Mouse (Mus musculus): ENCODE data around the gene Ovol3. TPM values are rescaled to one million over a fixed set of nuclear protein-coding genes. Genes with fewer than 3 reads are reported as not detected.
"Not testable (repeated sequence)": the region's sequence is repeated elsewhere in the genome, so short reads cannot be mapped to it uniquely, and the experiment has no call there.

The Ovol3 gene
- polyA plus RNA-seq, 1 experiment from 2014 or later, result 0.38 TPM

- H3K36me3 ChIP-seq; H3K27ac ChIP-seq; H3K4me3 ChIP-seq; H3K27me3 ChIP-seq; H3K9ac ChIP-seq; H3K4me2 ChIP-seq (replicated peaks); H3K9me3 ChIP-seq; ATAC-seq (ENCODE audit: insufficient number of reproducible peaks, insufficient read depth, low FRiP score, low TSS enrichment); H3K4me1 ChIP-seq: not testable (repeated sequence)
- 84% methylated on average over 5 of the region's 5 CpGs for WGBS
Measured at GRCm38 (mm10) chr7:30200661-30201060, 34.9 kb downstream of the Ovol3 start.

- Histone ChIP-seq H3K36me3 (no peaks in the 10 kb centered on the region), H3K9ac (no peak overlapping the region), H3K4me2 (replicated peaks) (no peak overlapping the region), H3K4me3 (no peak overlapping the region), H3K4me1 (peaks cover 8% of the 10 kb centered on the region; the same call in 1 of the 2 replicates), H3K9me3 (no peaks in the 10 kb centered on the region), H3K27me3 (no peaks in the 10 kb centered on the region), H3K27ac (no peak overlapping the region)
- WGBS, result 79% methylated on average over 5 of the region's 5 CpGs
- no peak for ATAC-seq (ENCODE audit: insufficient number of reproducible peaks, insufficient read depth, low FRiP score, low TSS enrichment)
Measured at GRCm38 (mm10) chr7:30200200-30200599, 35.3 kb downstream of the Ovol3 start.

GRCm38 (mm10) chr7:30199498-30200139, 35.9 kb downstream of the Ovol3 start:
- ATAC-seq (ENCODE audit: insufficient number of reproducible peaks, insufficient read depth, low FRiP score, low TSS enrichment), result no peak
- H3K4me1 ChIP-seq, result peaks cover 10% of the 10 kb centered on the region; the same call in 1 of the 2 replicates
- no peaks in the 10 kb centered on the region for H3K9me3 ChIP-seq
- no peak overlapping the region for H3K9ac ChIP-seq
- 74% methylated on average over 18 of the region's 18 CpGs for WGBS
- no peak overlapping the region for H3K4me3 ChIP-seq
- no peak overlapping the region for H3K27ac ChIP-seq
- no peaks in the 10 kb centered on the region for H3K27me3 ChIP-seq
- H3K4me2 ChIP-seq (replicated peaks), result no peak overlapping the region
- H3K36me3 ChIP-seq, result no peaks in the 10 kb centered on the region

GRCm38 (mm10) chr7:30198481-30198971, 37.0 kb downstream of the Ovol3 start, which contains the start of gene Capns1:
Gene Capns1 (minus strand): TSS chr7:30198811.
- Histone ChIP-seq H3K4me1 (peaks cover 11% of the 10 kb centered on the region), H3K9me3 (no peaks in the 10 kb centered on the region), H3K4me2 (replicated peaks) (peak within 1 kb of the TSS; percentile 31), H3K9ac (no peak within 1 kb of the TSS), H3K36me3 (no peaks in the 10 kb centered on the region), H3K27ac (peak within 1 kb of the TSS; percentile 46; the same call in 1 of the 2 replicates), H3K4me3 (no peak within 1 kb of the TSS), H3K27me3 (no peaks in the 10 kb centered on the region)
- no peak for ATAC-seq (ENCODE audit: insufficient number of reproducible peaks, insufficient read depth, low FRiP score, low TSS enrichment)
- WGBS, result 6% methylated on average over 8 of the region's 8 CpGs

GRCm38 (mm10) chr7:30197592-30198129, 37.9 kb downstream of the Ovol3 start:
- Histone ChIP-seq H3K27me3 (no peaks in the 10 kb centered on the region), H3K9ac (no peak overlapping the region), H3K4me2 (replicated peaks) (no peak overlapping the region), H3K27ac (0 out of 2 replicates have a peak overlapping the region, but pooled peaks have one; percentile 5), H3K4me1 (peaks cover 20% of the 10 kb centered on the region), H3K4me3 (no peak overlapping the region), H3K36me3 (no peaks in the 10 kb centered on the region), H3K9me3 (no peaks in the 10 kb centered on the region)
- 64% methylated on average over 5 of the region's 5 CpGs for WGBS
- no peak for ATAC-seq (ENCODE audit: insufficient number of reproducible peaks, insufficient read depth, low FRiP score, low TSS enrichment)

- H3K9ac ChIP-seq, result no peak overlapping the region
- 74% methylated on average over 6 of the region's 6 CpGs for WGBS
- ATAC-seq (ENCODE audit: insufficient number of reproducible peaks, insufficient read depth, low FRiP score, low TSS enrichment), result no peak
- H3K4me2 ChIP-seq (replicated peaks), result no peak overlapping the region
- H3K9me3 ChIP-seq, result no peaks in the 10 kb centered on the region
- H3K27ac ChIP-seq, result no peak overlapping the region
- peaks cover 12% of the 10 kb centered on the region for H3K36me3 ChIP-seq
- H3K4me1 ChIP-seq, result peaks cover 22% of the 10 kb centered on the region
- H3K4me3 ChIP-seq, result no peak overlapping the region
- H3K27me3 ChIP-seq, result no peaks in the 10 kb centered on the region
Measured at GRCm38 (mm10) chr7:30196171-30196570, 39.4 kb downstream of the Ovol3 start.

- peaks cover 19% of the 10 kb centered on the region for H3K36me3 ChIP-seq
- WGBS, result 71% methylated on average over 6 of the region's 6 CpGs
- H3K4me3 ChIP-seq, result no peak overlapping the region
- no peaks in the 10 kb centered on the region for H3K9me3 ChIP-seq
- no peak overlapping the region for H3K9ac ChIP-seq
- peaks cover 22% of the 10 kb centered on the region for H3K4me1 ChIP-seq
- H3K27me3 ChIP-seq, result no peaks in the 10 kb centered on the region
- H3K4me2 ChIP-seq (replicated peaks), result peak overlapping the region; percentile 79
- no peak for ATAC-seq (ENCODE audit: insufficient number of reproducible peaks, insufficient read depth, low FRiP score, low TSS enrichment)
- no peak overlapping the region for H3K27ac ChIP-seq
Measured at GRCm38 (mm10) chr7:30195461-30195860, 40.1 kb downstream of the Ovol3 start.

- Histone ChIP-seq H3K27ac (peak overlapping the region; percentile 87), H3K4me1 (peaks cover 22% of the 10 kb centered on the region)
- WGBS, result 1% methylated on average over 28 of the region's 28 CpGs
Measured at GRCm38 (mm10) chr7:30194884-30195283, 40.6 kb downstream of the Ovol3 start.

GRCm38 (mm10) chr7:30194101-30194831, 41.3 kb downstream of the Ovol3 start:
- Histone ChIP-seq H3K27me3 (no peaks in the 10 kb centered on the region), H3K27ac (peak overlapping the region; percentile 87), H3K4me3 (peak overlapping the region; percentile 76), H3K4me2 (replicated peaks) (peak overlapping the region; percentile 79), H3K9me3 (no peaks in the 10 kb centered on the region), H3K9ac (peak overlapping the region; percentile 77), H3K4me1 (peaks cover 22% of the 10 kb centered on the region), H3K36me3 (peaks cover 26% of the 10 kb centered on the region)
- no peak for ATAC-seq (ENCODE audit: insufficient number of reproducible peaks, insufficient read depth, low FRiP score, low TSS enrichment)
- WGBS, result under 1% methylated on average over 26 of the region's 26 CpGs

More at GRCm38 (mm10) chr7:30194884-30195283, 40.6 kb downstream of the Ovol3 start:
- Histone ChIP-seq H3K4me2 (replicated peaks) (peak overlapping the region; percentile 79), H3K9ac (peak overlapping the region; percentile 77), H3K4me3 (peak overlapping the region; percentile 76), H3K36me3 (peaks cover 25% of the 10 kb centered on the region), H3K9me3 (no peaks in the 10 kb centered on the region), H3K27me3 (no peaks in the 10 kb centered on the region)
- peak; percentile 82 for ATAC-seq (ENCODE audit: insufficient number of reproducible peaks, insufficient read depth, low FRiP score, low TSS enrichment)

- ATAC-seq (ENCODE audit: insufficient number of reproducible peaks, insufficient read depth, low FRiP score, low TSS enrichment), result peak; percentile 53; the same call in 1 of the 2 replicates
- H3K4me2 ChIP-seq (replicated peaks), result peak overlapping the region; percentile 79
- H3K36me3 ChIP-seq, result peaks cover 32% of the 10 kb centered on the region
- H3K9ac ChIP-seq, result peak overlapping the region; percentile 77
- H3K4me3 ChIP-seq, result peak overlapping the region; percentile 76
- H3K9me3 ChIP-seq, result no peaks in the 10 kb centered on the region
- peak overlapping the region; percentile 87 for H3K27ac ChIP-seq
- WGBS, result 1% methylated on average over 24 of the region's 26 CpGs
- H3K27me3 ChIP-seq, result no peaks in the 10 kb centered on the region
- peaks cover 22% of the 10 kb centered on the region for H3K4me1 ChIP-seq
Measured at GRCm38 (mm10) chr7:30193581-30194100, 41.9 kb downstream of the Ovol3 start.

- Histone ChIP-seq H3K9me3 (no peaks in the 10 kb centered on the region), H3K9ac (peak overlapping the region; percentile 77), H3K27ac (peak overlapping the region; percentile 87; the same call in 1 of the 2 replicates), H3K27me3 (no peaks in the 10 kb centered on the region), H3K36me3 (peaks cover 38% of the 10 kb centered on the region), H3K4me3 (peak overlapping the region; percentile 76), H3K4me2 (replicated peaks) (peak overlapping the region; percentile 79), H3K4me1 (peaks cover 22% of the 10 kb centered on the region)
- ATAC-seq (ENCODE audit: insufficient number of reproducible peaks, insufficient read depth, low FRiP score, low TSS enrichment), result 0 out of 2 replicates have a peak, but pooled peaks have one; percentile 22
- WGBS, result 15% methylated on average over 9 of the region's 9 CpGs
Measured at GRCm38 (mm10) chr7:30193013-30193412, 42.5 kb downstream of the Ovol3 start.
